Mouse (Mus musculus): Measurements from ENCODE around the gene Paxbp1.

- TF ChIP-seq CTCF (IDR thresholded peaks at IDR 0.05; ENCODE audit: low read depth), result no peak
- no peak for TF ChIP-seq EP300 (IDR thresholded peaks at IDR 0.05; ENCODE audit: low read depth)
Observed at GRCm38 (mm10) chr16:91061531-91062318, 17.4 kb upstream of the Paxbp1 start.

Data from liver, postnatal 0 days (tissue).